Mouse (Mus musculus): ENCODE results near the gene Gm9857.

The Gm9857 gene

DNA sequence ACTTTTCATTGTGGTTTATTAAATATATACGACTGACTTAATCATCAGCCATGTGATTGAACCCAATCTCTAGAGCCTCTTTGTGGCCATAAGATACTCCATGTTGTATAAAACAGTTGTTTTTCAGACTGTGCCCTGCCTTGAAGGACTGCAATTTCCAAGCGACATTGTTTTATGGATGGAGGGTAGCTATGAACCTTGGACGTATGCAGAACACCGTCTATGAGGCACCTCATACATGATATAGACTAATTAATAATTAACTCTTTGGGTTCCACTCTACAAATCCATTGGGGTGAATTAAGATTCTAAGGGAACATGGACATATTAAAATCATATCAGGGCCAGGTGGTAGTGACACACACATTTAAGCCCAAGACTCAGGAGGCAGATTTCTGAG lies 14.6 kb downstream of the Gm9857 start:
- no peak for DNase-seq (ENCODE audit: low read depth, low spot score)

DNA sequence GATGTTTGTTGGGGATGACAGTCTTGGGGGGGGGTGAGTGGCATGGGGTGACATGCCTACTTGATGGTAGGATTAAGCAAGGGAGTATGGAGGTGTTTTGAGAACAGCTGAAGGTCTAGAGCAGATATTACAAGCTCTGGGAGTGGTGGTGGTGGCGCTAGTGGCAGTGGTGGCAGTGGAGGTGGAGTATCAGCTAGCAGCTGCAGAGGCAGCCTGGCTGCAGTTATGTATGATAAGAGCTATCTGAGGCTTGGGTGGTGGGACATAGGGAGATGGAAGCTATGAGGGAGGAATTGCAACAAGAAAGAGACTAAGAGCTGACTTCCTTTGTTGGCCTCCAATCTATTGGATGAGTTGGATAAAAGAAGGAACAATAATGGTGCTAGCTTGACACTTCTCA lies 18.4 kb downstream of the Gm9857 start:
- DNase-seq (ENCODE audit: low read depth, low spot score), result no peak

DNA sequence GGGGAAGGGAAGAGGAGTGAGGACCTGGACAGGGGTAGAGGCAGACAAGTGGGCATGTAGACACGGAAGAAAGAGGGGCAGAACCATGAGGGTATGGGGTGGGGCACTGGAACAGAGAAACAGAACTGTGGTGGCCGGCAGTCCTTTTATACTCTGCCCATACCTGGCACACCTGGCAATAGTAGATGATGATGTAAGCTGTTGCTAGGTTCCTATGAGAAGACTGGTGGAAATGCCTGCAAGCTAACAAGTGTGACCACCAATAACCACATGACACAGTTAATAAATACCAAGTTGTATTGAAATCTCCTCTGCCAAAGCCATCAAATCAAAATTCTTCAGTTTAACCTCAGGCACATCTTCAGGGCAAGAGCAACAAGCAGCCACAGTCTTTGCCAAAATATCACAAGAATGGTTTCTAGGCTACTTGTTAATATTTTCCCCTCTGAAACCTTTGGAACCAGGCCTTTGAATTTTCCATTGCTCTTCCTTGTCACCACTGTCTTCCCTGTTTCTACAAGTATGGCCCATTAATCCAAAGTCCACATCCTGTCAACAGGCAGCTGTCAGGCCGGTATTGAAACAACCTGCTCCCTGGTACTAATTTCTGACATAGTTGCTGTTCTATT lies 19.7 kb downstream of the Gm9857 start:
- DNase-seq (ENCODE audit: low read depth, low spot score), result no peak

DNA sequence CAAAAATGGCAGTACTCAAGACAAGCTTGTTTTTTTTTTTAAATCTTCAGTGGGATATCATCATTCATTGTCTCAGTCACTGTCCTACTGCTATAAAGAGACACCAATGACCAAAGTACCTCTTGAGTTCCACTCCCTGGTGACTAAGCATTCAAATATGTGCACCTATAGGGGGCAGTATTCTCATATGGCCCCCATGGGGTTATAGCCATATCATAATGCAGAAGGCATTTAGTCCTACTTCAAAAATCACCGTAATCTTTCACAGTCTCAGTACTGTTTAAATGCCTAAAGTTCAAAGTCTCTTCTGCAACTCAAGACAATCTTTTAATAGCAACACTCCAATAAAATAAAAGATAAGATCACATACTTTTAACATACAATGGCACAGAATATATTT lies 21.4 kb downstream of the Gm9857 start:
- DNase-seq (ENCODE audit: low read depth, low spot score), result no peak

DNA sequence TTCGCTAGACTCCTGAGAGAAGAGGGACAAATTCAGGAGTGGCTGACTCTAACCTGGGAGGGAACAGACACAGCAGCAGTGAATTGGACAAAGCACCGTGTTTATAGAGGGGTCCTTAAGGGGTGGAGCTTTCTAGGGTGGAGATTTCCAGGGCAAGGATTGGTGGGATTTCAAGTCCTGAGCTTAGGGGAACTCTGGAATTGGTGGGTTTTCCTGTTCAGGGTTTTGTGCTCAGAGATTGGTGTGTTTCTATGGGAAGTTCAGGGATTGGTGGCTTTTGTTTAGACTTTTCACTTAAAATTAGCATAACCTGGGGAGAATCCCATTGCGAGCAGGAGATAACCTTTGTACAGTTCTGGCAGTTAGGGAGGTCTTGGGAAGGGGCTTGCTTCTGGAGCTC lies 22.3 kb downstream of the Gm9857 start:
- no peak for DNase-seq (ENCODE audit: low read depth, low spot score)

DNA sequence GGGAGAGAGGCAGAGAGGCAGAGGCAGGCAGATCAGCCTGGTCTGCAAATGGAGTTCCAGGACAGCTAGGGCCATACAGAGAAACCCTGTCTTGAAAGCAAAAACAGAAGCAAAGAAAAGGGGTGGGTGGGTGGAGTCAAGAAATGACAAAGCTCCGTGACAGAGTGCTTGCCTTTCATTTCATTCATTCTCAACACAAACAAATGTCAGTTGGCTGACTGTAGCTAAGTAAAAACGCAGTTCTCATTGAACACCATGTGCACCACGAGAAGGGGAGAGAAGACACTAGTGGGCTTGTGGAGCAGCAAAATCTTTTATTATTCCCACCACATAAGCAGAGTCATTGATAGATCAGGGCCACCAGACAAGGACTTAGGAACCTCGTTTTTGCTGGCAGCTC lies 23.4 kb downstream of the Gm9857 start:
- DNase-seq (ENCODE audit: low read depth, low spot score), result no peak

DNA sequence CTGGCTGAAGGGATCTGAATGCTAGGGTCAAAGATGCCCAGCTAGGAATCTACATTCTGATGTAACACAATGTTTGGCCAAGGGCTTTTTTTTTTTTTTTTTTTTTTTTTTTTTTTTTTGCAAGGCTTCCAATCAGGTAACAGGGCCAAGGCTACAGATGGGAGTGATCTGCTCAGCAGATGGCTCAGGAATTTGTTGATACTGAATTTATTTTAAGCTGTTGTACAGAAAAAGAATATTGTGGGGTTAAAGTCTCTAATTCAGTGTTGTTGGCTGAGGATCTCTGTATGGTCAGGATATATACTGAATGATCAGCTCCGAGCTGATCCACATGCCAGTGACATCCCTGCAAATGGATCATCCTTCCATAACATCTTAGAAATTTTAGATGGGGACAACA lies 24.2 kb downstream of the Gm9857 start:
- no peak for DNase-seq (ENCODE audit: low read depth, low spot score)

DNA sequence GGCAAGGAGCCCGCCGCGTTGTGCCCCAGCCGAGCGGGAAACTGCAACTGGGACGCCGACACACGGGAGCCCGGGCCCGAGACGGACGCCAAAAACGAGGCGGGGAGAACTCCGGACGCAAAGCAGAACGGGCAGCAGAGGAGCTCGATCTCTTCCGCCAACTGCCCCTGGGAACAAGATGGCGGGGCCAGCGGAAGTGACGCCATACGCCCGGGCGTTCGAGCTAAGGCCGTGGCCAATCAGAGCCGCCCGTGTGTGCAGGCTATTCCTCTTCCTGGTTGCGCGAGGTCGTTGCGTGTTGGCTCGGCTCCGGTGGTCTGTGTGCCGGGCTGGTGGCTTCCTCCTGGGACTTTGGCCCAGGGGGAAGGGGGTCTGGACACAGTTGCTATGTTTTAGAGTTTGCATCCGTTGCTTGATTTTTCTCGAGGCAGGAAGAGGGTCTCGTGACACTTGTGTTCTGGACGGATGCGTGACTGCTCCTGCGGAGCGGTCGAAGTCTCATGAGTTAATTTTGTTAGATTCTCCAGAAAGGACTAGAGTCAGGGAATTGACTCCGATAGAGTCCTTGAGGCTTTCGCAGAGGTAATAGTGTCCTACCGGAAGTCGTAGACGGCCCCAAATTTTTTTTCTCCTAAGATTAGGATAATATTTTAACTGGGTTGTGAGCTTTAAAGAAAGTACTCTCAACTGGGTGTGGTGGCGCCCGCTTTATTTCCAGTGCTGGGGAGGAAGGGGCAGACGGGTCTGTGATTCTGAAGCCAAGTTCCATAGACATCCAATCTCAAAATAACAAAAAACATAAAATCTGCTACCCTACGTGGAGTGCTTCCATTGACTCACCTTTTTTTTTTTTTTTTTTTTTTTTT lies 28.5 kb downstream of the Gm9857 start, which contains the start of gene Prpf38b:
Gene Prpf38b (minus strand): TSS at position 180 of the 866 bp plus-strand sequence.
- DNase-seq (ENCODE audit: low read depth, low spot score), result peak; percentile 94

DNA sequence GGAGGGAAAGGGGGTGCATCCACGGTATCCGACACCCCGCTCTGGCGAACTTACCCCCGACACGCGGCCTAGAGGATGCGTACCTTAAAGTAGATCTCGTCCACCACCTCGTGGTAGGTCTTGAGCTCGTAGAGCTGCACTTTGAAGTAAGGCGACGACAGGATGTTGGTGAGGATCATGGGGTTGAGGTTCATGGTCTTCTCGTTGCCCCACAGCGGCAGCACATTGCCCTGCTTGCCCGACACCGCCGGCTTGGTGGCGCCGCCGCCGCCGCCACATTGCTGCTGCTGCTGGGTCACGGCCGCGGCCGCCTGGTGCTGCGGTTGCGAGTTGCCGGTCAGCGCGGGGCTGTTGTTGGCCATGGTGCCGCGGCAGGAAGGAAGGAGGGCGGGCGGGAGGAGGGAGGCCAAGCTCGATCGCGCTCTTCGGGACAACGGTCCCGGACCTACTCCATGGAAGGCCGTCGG lies 29.1 kb downstream of the Gm9857 start:
- DNase-seq (ENCODE audit: low read depth, low spot score), result peak; percentile 58

DNA sequence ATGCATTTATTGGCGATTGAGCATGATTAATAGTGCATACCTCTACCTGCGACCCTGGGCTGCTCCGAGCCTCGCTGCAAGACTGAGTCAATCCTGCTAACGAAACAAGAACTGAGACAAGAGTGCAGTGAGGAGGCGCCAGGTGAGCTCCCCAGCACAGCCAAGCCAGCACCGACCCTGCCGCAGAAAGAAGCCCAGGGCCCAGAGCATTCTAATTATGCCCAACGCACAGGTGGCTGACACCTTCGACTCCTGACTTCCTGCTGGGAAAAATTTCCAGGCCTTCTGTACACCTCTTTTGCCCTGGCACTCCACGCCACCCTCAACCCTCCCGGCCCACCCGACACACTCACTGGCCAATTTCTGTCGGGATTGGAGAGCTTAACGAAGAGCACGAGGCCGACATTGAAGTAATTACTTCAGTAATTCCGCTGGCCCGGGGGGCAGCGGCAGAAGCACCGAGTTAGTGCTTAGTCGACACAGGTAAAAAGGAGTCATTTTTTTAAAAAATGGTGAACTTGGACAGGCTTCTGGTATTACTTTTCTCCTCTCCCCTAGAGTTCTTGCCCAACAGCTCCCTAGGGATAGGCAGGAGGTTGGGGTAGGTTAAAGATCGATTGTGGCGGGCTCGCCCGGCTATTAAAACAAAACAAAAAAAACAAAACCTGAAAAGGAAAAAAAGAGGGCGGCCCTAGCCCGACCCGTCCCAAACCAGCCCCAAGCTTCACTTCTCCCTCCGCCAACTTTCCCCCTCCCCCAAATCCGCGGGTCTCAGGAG lies 29.8 kb downstream of the Gm9857 start:
- DNase-seq (ENCODE audit: low read depth, low spot score), result no peak

DNA sequence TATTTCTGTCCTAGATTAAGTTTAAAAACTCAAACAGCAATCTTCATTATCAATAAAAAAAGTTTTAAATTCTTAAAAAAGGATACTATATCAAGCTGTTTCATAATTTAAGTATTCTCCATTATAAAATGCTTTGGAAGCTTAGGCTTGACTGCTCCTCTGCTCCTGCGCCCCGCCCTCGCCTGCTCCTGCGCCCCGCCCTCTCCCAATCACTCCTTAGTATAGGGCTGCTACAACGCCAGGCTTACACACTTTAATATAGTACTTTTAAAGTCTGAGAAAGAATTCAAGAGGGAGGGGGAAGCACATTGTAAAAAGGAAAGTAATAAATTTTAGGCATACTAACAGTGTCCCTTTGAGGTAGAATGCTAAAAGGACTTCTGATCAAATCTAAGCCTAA lies 37.3 kb downstream of the Gm9857 start:
- DNase-seq (ENCODE audit: low read depth, low spot score), result no peak

DNA sequence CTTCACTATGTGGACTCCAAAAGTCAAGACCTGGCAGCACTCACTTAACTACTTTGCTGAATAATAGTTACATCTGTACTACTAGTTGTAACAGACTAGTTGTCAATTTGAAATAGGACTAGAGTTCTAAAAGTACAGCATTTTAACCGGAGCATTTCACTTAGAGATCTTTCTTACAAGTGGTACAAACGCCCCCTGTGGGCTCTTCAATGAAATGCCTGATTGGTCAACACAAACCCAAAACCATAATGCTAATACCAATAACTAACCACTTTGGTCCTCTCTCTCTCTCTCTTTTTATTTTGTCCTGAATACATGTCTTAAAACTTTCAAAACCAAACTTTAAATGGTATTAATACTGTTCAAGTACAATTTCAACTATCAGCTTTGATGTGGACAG lies 38.2 kb downstream of the Gm9857 start:
- DNase-seq (ENCODE audit: low read depth, low spot score), result no peak

DNA sequence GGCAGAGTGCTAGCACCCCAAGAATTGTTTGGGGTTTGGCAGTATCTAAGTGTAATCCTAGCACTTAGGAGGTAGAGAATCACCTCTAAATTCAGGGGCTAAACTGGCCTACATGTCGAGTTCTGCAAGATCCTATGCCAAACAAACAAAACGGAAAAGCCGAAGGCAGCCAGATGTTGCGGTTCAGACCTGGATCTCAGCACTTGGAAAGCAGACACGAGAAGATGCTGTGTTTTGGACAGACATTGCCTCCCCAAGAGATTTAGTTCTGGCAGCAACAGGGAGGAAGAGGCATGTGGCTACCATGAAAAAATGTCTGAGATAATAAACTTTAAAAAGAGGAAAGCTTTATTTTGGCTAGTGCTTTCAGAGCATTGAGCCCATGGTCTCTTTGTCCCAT lies 39.6 kb downstream of the Gm9857 start:
- DNase-seq (ENCODE audit: low read depth, low spot score), result peak; percentile 40

DNA sequence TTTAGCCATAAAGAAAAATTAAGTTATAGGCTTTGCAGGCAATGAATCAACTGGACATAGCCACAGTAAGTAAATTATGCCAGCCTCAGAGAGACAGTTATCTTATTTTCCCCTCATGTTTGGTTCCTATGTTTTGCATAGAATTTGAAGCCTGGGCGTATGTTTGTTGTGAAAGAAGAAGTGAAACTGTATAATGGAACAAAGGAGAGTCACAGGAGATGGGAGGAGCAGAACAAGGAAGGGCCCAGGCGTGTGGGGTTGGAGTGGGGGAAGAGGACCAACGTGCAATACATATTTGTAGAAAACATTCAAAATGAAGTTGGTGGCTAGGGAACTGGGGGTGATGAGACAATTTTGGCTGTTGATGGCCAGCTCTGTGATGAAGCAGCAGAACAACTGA lies 40.1 kb downstream of the Gm9857 start:
- peak; percentile 30 for DNase-seq (ENCODE audit: low read depth, low spot score)

DNA sequence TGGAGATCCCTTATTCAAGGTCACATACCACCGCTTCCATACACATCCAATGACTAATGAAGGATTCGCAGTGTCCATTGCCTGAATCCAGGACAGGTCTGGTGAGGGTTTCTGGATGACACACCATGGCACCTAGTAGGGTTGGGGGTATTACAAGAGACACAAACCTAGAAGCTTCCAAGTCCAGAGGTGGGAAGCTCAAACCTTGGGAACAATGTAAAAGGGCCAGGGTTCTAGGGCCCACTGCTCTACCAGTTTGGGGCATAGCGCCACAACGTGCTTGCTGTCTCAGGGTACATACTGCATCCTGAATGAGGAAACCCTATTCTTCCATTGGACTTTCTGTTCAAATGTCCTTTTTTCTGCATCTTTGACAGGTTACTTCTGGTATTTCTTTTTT lies 41.6 kb downstream of the Gm9857 start:
- DNase-seq (ENCODE audit: low read depth, low spot score), result no peak

DNA sequence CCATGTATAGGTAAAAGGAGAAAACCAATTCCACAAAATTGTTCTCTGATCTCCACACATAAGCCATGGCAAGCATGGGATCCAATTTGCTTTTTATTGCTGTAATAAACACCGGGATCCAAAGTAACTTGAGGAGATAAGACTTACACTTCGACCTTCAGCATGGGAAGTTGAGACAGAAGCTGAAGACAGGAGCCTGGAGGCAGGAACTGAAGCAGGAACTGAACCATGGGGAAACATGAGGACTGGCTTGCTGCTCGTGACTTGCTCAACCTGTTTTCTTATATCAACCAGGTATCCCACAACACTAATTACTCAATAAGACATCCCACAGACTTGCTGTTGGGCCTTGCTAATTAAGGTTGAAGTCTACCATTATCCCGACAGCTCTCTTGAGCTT lies 47.3 kb downstream of the Gm9857 start:
- no peak for DNase-seq (ENCODE audit: low read depth, low spot score)

DNA sequence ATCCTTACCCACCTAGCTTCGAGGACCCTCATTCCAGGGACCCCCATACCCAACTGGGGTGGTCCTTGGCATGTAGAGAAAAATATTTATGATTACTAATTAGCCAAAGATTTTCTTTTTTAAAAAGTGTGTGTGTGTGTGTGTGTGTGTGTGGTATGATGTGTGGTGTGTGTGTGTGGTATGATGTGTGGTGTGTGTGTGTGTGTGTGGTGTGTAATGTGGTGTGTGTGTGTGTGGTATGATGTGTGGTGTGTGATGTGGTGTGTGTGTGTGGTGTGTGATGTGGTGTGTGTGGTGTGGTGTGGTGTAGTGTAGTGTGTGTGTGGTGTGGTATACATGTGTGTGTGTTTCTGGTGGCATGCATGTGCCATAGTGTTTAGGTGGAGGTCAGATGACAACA lies 48.2 kb downstream of the Gm9857 start:
- DNase-seq (ENCODE audit: low read depth, low spot score), result no peak
